Mouse (Mus musculus) midbrain, embryonic 13.5 days (tissue): ENCODE data around the gene Ptprcap. TPM values are rescaled to one million over a fixed set of nuclear protein-coding genes. Genes with fewer than 3 reads are reported as not detected.

ENCODE experiments used
- ATAC-seq: fragments of 200-750 bp; cut with Nextera tagmentation; 2 replicates; pipeline ENCODE4 v1.8.0; 2017; ENCODE audit warnings: mild to moderate bottlenecking, moderate TSS enrichment, moderate library complexity
- H3K27ac ChIP-seq: fragments of 300-500 bp; sonication (generic); 2 replicates; pipeline ENCODE4 v1.5.1; 2015; ENCODE audit warnings: inconsistent platforms, mild to moderate bottlenecking, moderate library complexity
- H3K27me3 ChIP-seq: fragments of 300-500 bp; sonication (generic); 2 replicates; pipeline ENCODE4 v1.6.1; 2015; ENCODE audit warnings: mild to moderate bottlenecking, inconsistent platforms
- H3K36me3 ChIP-seq: fragments of 300-500 bp; sonication (generic); 2 replicates; pipeline ENCODE4 v1.6.1; 2015; ENCODE audit warnings: mild to moderate bottlenecking, inconsistent platforms
- H3K4me1 ChIP-seq: fragments of 300-500 bp; sonication (generic); replicated peaks from 2 replicates; pipeline ENCODE4 v1.6.1; 2015; ENCODE audit warnings: inconsistent platforms
- H3K4me2 ChIP-seq: fragments of 300-500 bp; sonication (generic); replicated peaks from 2 replicates; pipeline ENCODE4 v1.6.1; 2015; ENCODE audit warnings: moderate library complexity, mild to moderate bottlenecking, inconsistent platforms
- H3K4me3 ChIP-seq: fragments of 300-500 bp; sonication (generic); replicated peaks from 2 replicates; pipeline ENCODE4 v1.5.1; 2015; ENCODE audit warnings: mild to moderate bottlenecking, inconsistent platforms
- H3K9ac ChIP-seq: fragments of 300-500 bp; sonication (generic); replicated peaks from 2 replicates; pipeline ENCODE4 v1.6.1; 2015; ENCODE audit warnings: mild to moderate bottlenecking, inconsistent platforms
- H3K9me3 ChIP-seq: fragments of 300-500 bp; sonication (generic); 2 replicates; pipeline ENCODE4 v1.6.1; 2016; ENCODE audit warnings: mild to moderate bottlenecking, inconsistent platforms
- WGBS: fragments of 180-500 bp; shearing (Covaris S2); methylation state at CpG from one replicate; pipeline ENCODE4 v1.1.7; 2015; 5-methylcytosine and 5-hydroxymethylcytosine counted together
- polyA plus RNA-seq: library from polyadenylated mRNA; unstranded; fragments of >200 nt; fragmentation: Nextera tagmentation; extraction: Ambion mirVana; gene quantifications from 2 replicates; pipeline ENCODE4 v1.2.1, GENCODE M21; 2015

The Ptprcap gene
- polyA plus RNA-seq, 1 experiment from 2014 or later, result 0.50 TPM

- Histone ChIP-seq H3K4me3 (no peak overlapping the region), H3K4me1 (peaks cover 35% of the 10 kb centered on the region), H3K27ac (no peak overlapping the region), H3K9me3 (no peaks in the 10 kb centered on the region), H3K4me2 (no peak overlapping the region), H3K9ac (no peak overlapping the region), H3K27me3 (no peaks in the 10 kb centered on the region), H3K36me3 (peaks cover 46% of the 10 kb centered on the region)
- ATAC-seq, result no peak
- 91% methylated on average over 22 of the region's 22 CpGs for WGBS
Measured at GRCm38 (mm10) chr19:4150567-4151487, 2.6 kb upstream of the Ptprcap start.

- no peak overlapping the region for H3K4me2 ChIP-seq
- H3K36me3 ChIP-seq, result peaks cover 52% of the 10 kb centered on the region
- no peak overlapping the region for H3K9ac ChIP-seq
- no peaks in the 10 kb centered on the region for H3K27me3 ChIP-seq
- no peak overlapping the region for H3K4me3 ChIP-seq
- H3K9me3 ChIP-seq, result no peaks in the 10 kb centered on the region
- 80% methylated on average over 5 of the region's 5 CpGs for WGBS
- peaks cover 35% of the 10 kb centered on the region for H3K4me1 ChIP-seq
- no peak for ATAC-seq
- no peak overlapping the region for H3K27ac ChIP-seq
Measured at GRCm38 (mm10) chr19:4151488-4151860, 1.9 kb upstream of the Ptprcap start.

- H3K4me1 ChIP-seq, result peaks cover 35% of the 10 kb centered on the region
- H3K9me3 ChIP-seq, result no peaks in the 10 kb centered on the region
- ATAC-seq, result no peak
- no peak overlapping the region for H3K4me3 ChIP-seq
- H3K4me2 ChIP-seq, result no peak overlapping the region
- WGBS, result 91% methylated on average over 5 of the region's 5 CpGs
- peaks cover 56% of the 10 kb centered on the region for H3K36me3 ChIP-seq
- H3K27me3 ChIP-seq, result no peaks in the 10 kb centered on the region
- H3K27ac ChIP-seq, result no peak overlapping the region
- no peak overlapping the region for H3K9ac ChIP-seq
Measured at GRCm38 (mm10) chr19:4151898-4152297, 1.5 kb upstream of the Ptprcap start.

GRCm38 (mm10) chr19:4152445-4153231 lies 766 bp upstream of the Ptprcap start:
- H3K9me3 ChIP-seq, result no peaks in the 10 kb centered on the region
- H3K27ac ChIP-seq, result 0 out of 2 replicates have a peak overlapping the region, but pooled peaks have one; percentile 11
- peak overlapping the region; percentile 16; the same call in 1 of the 2 replicates for H3K9ac ChIP-seq
- H3K4me3 ChIP-seq, result no peak overlapping the region
- 89% methylated on average over 8 of the region's 8 CpGs for WGBS
- H3K4me2 ChIP-seq, result no peak overlapping the region
- H3K36me3 ChIP-seq, result peaks cover 64% of the 10 kb centered on the region
- peaks cover 33% of the 10 kb centered on the region for H3K4me1 ChIP-seq
- no peak for ATAC-seq
- H3K27me3 ChIP-seq, result no peaks in the 10 kb centered on the region

- H3K36me3 ChIP-seq, result peaks cover 84% of the 10 kb centered on the region
- 85% methylated on average over 13 of the region's 13 CpGs for WGBS
- ATAC-seq, result no peak
- no peak overlapping the region for H3K4me3 ChIP-seq
- H3K4me1 ChIP-seq, result peaks cover 16% of the 10 kb centered on the region
- H3K4me2 ChIP-seq, result no peak overlapping the region
- no peak overlapping the region for H3K27ac ChIP-seq
- no peaks in the 10 kb centered on the region for H3K27me3 ChIP-seq
- no peaks in the 10 kb centered on the region for H3K9me3 ChIP-seq
- no peak overlapping the region for H3K9ac ChIP-seq
Measured at GRCm38 (mm10) chr19:4154437-4155222, 1.2 kb downstream of the Ptprcap start.

GRCm38 (mm10) chr19:4155223-4156072 lies 2.0 kb downstream of the Ptprcap start:
- peak overlapping the region; percentile 37; the same call in 1 of the 2 replicates for H3K9ac ChIP-seq
- H3K27me3 ChIP-seq, result no peaks in the 10 kb centered on the region
- peaks cover 83% of the 10 kb centered on the region for H3K36me3 ChIP-seq
- WGBS, result 68% methylated on average over 6 of the region's 6 CpGs
- H3K4me3 ChIP-seq, result no peak overlapping the region
- ATAC-seq, result no peak
- H3K9me3 ChIP-seq, result no peaks in the 10 kb centered on the region
- H3K4me2 ChIP-seq, result no peak overlapping the region
- H3K4me1 ChIP-seq, result peaks cover 8% of the 10 kb centered on the region; the same call in 1 of the 2 replicates
- peak overlapping the region; percentile 19; the same call in 1 of the 2 replicates for H3K27ac ChIP-seq

GRCm38 (mm10) chr19:4156073-4156579 lies 2.7 kb downstream of the Ptprcap start:
- Histone ChIP-seq H3K4me1 (0 out of 2 replicates have a peak, but pooled peaks cover 1% of the 10 kb centered on the region), H3K36me3 (peaks cover 83% of the 10 kb centered on the region)

GRCm38 (mm10) chr19:4156771-4157170 lies 3.4 kb downstream of the Ptprcap start:
- peaks cover 4% of the 10 kb centered on the region for H3K4me1 ChIP-seq
- 94% methylated on average over 12 of the region's 12 CpGs for WGBS
- H3K4me2 ChIP-seq, result no peak overlapping the region
- no peak overlapping the region for H3K27ac ChIP-seq
- no peaks in the 10 kb centered on the region for H3K9me3 ChIP-seq
- peaks cover 82% of the 10 kb centered on the region for H3K36me3 ChIP-seq
- ATAC-seq, result no peak
- H3K9ac ChIP-seq, result no peak overlapping the region
- no peaks in the 10 kb centered on the region for H3K27me3 ChIP-seq
- no peak overlapping the region for H3K4me3 ChIP-seq

More at GRCm38 (mm10) chr19:4156073-4156579, 2.7 kb downstream of the Ptprcap start:
- no peaks in the 10 kb centered on the region for H3K27me3 ChIP-seq
- no peak overlapping the region for H3K4me3 ChIP-seq
- 67% methylated on average over 20 of the region's 20 CpGs for WGBS
- no peak overlapping the region for H3K4me2 ChIP-seq
- H3K27ac ChIP-seq, result peak overlapping the region; percentile 19; the same call in 1 of the 2 replicates
- ATAC-seq, result no peak
- H3K9ac ChIP-seq, result peak overlapping the region; percentile 37; the same call in 1 of the 2 replicates
- no peaks in the 10 kb centered on the region for H3K9me3 ChIP-seq

- Histone ChIP-seq H3K36me3 (peaks cover 62% of the 10 kb centered on the region), H3K27me3 (no peaks in the 10 kb centered on the region)
- 97% methylated on average over 8 of the region's 8 CpGs for WGBS
Measured at GRCm38 (mm10) chr19:4159049-4159448, 5.6 kb downstream of the Ptprcap start.

GRCm38 (mm10) chr19:4162646-4163542 lies 9.5 kb downstream of the Ptprcap start, which contains the start of gene Rps6kb2:
Gene Rps6kb2 (minus strand): TSS chr19:4163354.
- Histone ChIP-seq H3K27me3 (no peaks in the 10 kb centered on the region), H3K36me3 (peaks cover 34% of the 10 kb centered on the region), H3K4me3 (peak within 1 kb of the TSS; percentile 68), H3K4me2 (peak within 1 kb of the TSS; percentile 93), H3K27ac (peak within 1 kb of the TSS; percentile 86), H3K9me3 (no peaks in the 10 kb centered on the region), H3K9ac (peak within 1 kb of the TSS; percentile 84), H3K4me1 (peaks cover 20% of the 10 kb centered on the region)
- WGBS, result 7% methylated on average over 42 of the region's 42 CpGs
- ATAC-seq, result peak; percentile 90

More at GRCm38 (mm10) chr19:4159049-4159448, 5.6 kb downstream of the Ptprcap start:
- Histone ChIP-seq H3K4me3 (no peak overlapping the region), H3K9ac (no peak overlapping the region), H3K9me3 (no peaks in the 10 kb centered on the region), H3K4me1 (peaks cover 20% of the 10 kb centered on the region), H3K27ac (no peak overlapping the region), H3K4me2 (no peak overlapping the region)
- ATAC-seq, result no peak
